Comparison of ENCODE assay signal across 8 mouse cellular contexts in genomic region chr13:42301161-42301721, GRCm38 (mm10). TPM values are rescaled to one million over a fixed set of nuclear protein-coding genes. Genes with fewer than 3 reads are reported as not detected.
DNase-seq lines count a peak whose midpoint lies in the region; ATAC-seq lines count a peak whose summit lies in the region.

TSS of gene Edn1 (plus strand) at chr13:42301476.

- ATAC-seq in forebrain, embryonic 14.5 days = peak; percentile 48; the same call in 1 of the 2 replicates

- H3K36me3 ChIP-seq in forebrain, embryonic 14.5 days (ENCODE audit: control insufficient read depth, insufficient read depth, low read length) = no peaks in the 10 kb centered on the region

- H3K4me3 ChIP-seq in forebrain, embryonic 14.5 days (ENCODE audit: low read depth, low read length) = peak within 1 kb of the TSS; percentile 33

- peaks cover 21% of the 10 kb centered on the region for H3K27me3 ChIP-seq in forebrain, embryonic 14.5 days (replicated peaks; ENCODE audit: control insufficient read depth, insufficient read depth, low read length)

- H3K27ac ChIP-seq in forebrain, embryonic 14.5 days (ENCODE audit: low read depth, low read length) = no peak within 1 kb of the TSS

- H3K4me2 ChIP-seq in forebrain, embryonic 14.5 days (ENCODE audit: low read length) = peak within 1 kb of the TSS; percentile 70

- intact Hi-C loops in heart, postnatal 36 days (cut with DNase I) = loop anchor here (2.0 to 5.0 kb wide), 9 partner anchors 42 to 659 kb away; partner anchors contain the start of gene Hivep1

- WGBS in forebrain, embryonic 14.5 days = under 1% methylated on average over 26 of the region's 26 CpGs

- peak within 1 kb of the TSS; percentile 38; the same call in 1 of the 2 replicates for H3K9ac ChIP-seq in forebrain, embryonic 14.5 days (ENCODE audit: low read length)

- peak; percentile 44 for DNase-seq in gastrocnemius, adult 18-20 months (ENCODE audit: low spot score)
- DNase-seq in gastrocnemius, postnatal 10 days = no peak
- peak; percentile 52 for DNase-seq in adrenal gland, postnatal 25 days
- DNase-seq in forebrain, embryonic 14.5 days (ENCODE audit: low spot score) = peak; percentile 46
- DNase-seq in heart, postnatal 36 days = peak; percentile 64 to 79
- DNase-seq in kidney, postnatal 4 days = peak; percentile 52 to 73
- peak; percentile 72 to 85 for DNase-seq in lung, postnatal 4 days
- DNase-seq in skeletal muscle tissue, adult 2 months (ENCODE audit: low read depth, low spot score) = peak; percentile 45

- H3K9me3 ChIP-seq in forebrain, embryonic 14.5 days (replicated peaks; ENCODE audit: control insufficient read depth, low read length) = no peaks in the 10 kb centered on the region

- peaks cover 3% of the 10 kb centered on the region; the same call in 1 of the 2 replicates for H3K4me1 ChIP-seq in forebrain, embryonic 14.5 days (ENCODE audit: control insufficient read depth, insufficient read depth, low read length)

RNA-seq across cellular contexts. Expression of gene Edn1, which starts in this region (rescaled TPM):
- 1 to 10 TPM; 1.4 to 1.8 TPM for total RNA-seq in gastrocnemius, adult 18-20 months (2021)
- total RNA-seq in gastrocnemius, postnatal 10 days (2021) = 1 to 10 TPM; 1.3 to 1.7 TPM
- total RNA-seq in adrenal gland, postnatal 25 days (2021) = 0.33 and 0.43 TPM in 2 replicates
- 0.98 and 1.1 TPM in 2 replicates for polyA plus RNA-seq in forebrain, embryonic 14.5 days (2014; fragmentation: Nextera tagmentation; extraction: Ambion mirVana)
- total RNA-seq in heart, postnatal 36 days (2021) = 1 to 10 TPM; 5.3 TPM

Comparison
In these comparisons a context has a peak if more than half of its experiments do, and no peak if none do; other contexts are left out.
1. Peak in DNase-seq in adrenal gland, postnatal 25 days; RNA of the gene not detected or under 1 TPM.